Mouse (Mus musculus) NIH3T3 (cell line): ENCODE measurements at regions not wholly inside any gene's neighbourhood (a gene's known extent, or its start where the extent isn't known, plus 50 kb on each side); places are given as distances from the start of the nearest gene placed in this dataset.

ENCODE experiments used
- DNase-seq: peaks from one replicate; pipeline ENCODE4 v3.0.0-alpha.2; 2012; ENCODE audit warnings: low read depth

DNA sequence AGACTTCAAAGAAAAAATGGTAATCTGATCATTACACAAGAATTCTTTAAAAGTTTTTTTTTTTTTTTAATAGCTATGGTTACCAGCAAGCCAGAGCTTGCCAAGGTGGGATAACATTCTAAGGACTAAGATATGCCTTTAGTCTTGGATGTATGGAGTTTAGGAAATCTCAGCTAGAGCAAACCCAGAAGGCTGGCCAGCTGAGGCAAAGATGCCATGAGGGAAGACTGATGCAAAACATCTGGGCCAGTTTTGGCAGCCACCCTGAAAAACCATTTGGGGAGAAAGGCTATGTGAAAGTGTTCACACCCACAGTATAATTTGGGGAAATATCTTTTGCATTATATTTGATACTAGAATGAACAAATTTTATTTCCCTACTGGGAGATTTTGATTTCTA is 57.9 kb upstream of the Adgrg2 start:
- DNase-seq: peak; percentile 1

GRCm38 (mm10) chrX:160338347-160338985 is 52.0 kb upstream of the Adgrg2 start:
- DNase-seq: no peak
